Mouse (Mus musculus) retina, adult 2 months (tissue): ENCODE data around the gene Mcat.

Source experiments
- DNase-seq: peaks from one replicate; pipeline ENCODE4 v3.0.0-alpha.2; 2012; ENCODE audit warnings: low read depth, low spot score

Mcat gene

DNA sequence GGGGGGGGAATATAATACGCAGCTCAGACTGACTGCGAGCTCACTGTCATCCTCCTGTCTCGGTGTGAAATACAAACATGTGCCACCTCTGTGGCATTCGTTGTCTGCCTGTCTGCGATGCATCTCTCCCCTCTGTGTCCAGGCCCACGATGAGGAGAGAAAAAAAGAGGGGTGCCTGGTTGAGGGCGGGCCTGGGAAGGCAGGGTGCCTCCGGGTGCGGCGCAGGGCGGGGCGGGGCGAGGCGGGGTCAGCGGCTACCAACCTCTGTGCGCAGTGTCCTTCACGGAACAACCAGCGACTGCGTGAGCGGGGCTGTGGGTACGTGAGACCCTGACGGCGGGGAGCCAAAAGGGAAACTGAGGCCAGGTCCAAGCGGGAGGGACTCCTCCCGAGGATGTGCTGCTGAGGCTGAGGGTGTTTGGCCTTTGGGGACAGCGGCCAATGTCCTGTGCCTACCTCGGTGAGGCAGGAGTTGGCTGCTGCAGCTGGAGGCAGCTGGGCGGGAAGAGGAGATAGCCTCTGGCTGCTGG lies at the start of gene Mcat, which contains the start of gene Tspo:
Gene Mcat (minus strand): TSS at position 461 of the 530 bp plus-strand sequence.
Gene Tspo (plus strand): TSS at position 266 of the 530 bp plus-strand sequence.
- DNase-seq, result no peak

GRCm38 (mm10) chr15:83607115-83607802 lies 43.7 kb upstream of the Mcat start:
- DNase-seq, result peak; percentile 40

- DNase-seq, result no peak
These were observed 43.1 kb upstream of the Mcat start for GRCm38 (mm10) chr15:83606700-83607099.

DNA sequence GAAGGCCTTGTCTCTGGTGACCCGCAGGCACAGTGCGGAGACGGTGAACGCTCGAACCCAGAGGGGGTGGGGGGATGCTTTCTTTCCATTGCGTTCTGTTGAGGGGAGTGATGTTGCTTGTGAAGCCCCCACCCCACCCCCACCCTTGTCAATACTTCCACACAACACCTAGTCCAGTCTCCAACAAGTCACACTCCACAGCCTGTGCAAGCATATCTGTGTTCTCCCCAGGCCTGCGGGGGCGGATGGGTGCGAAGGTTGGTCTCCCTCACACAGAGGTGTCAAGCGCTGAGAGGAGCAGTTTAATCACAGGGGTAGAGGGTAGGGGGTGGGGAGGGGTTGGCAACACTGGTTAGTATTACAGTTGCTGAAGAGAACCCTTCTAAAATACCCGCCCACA lies 42.6 kb upstream of the Mcat start:
- no peak for DNase-seq

DNA sequence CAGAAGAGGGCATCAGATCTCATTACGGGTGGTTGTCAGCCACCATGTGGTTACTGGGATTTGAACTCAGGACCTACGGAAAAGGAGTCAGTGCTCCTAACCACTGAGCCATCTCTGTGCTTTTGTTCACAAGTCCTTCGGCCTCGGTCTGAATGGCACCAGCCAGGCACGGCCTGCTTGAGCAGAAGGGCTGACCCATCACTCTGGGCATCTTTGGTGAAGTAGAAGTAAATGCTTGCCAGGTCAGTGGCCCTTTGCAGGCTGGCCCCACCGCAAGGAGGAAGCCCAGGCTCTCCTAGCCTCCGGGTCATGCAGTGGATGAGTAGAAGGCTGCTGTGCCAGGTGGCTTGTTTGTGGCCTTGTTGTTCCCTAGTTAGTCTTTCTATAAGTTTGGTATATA lies 39.8 kb upstream of the Mcat start:
- DNase-seq, result no peak

DNA sequence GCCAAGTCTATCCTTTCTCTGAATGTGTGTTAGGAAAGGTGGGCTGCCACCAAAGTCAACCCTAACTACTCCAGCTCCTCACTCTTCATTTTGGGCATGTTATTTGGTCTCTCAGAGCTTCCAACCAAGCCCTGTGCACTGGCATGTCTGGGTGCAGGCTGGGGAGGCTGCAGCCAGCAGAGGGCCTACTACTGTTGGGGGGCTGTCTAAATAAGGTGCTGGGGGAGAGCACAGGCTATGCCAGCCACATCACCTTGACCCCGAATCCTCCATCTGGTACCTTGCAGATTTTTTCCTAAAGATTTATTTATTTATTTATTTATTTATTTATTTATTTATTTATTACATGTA lies 39.4 kb upstream of the Mcat start:
- no peak for DNase-seq

DNA sequence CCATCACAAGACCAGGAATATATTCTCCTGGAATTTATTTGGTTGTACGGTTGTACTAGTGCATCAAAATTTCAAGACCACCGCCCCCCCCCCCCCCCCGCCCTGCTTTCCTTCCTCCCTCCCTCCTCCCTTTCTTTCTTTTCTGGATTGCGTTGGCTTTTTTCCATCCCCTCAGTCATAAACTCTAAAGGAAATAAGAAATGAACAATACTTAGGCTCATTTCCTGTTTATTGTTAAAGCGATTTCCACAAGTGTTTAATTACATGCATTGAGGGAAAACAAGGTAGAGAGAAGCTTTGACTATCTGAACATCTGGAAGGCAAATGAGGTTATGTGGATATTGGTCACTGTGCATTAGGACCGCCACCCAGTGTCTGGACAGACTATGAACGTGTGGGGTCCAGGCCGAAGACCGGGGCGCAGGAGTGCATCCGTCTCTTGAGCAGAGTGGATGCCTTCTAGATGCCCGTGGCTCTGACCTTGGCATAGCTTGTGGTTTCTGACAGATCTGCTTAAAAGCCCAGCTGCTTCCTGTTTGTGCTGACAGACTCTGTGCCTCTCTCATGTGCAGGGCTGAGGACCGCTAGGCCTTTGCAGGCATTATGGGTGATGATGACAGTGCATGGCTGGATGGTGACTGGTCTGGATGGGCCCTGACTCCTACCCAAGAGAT lies 38.9 kb upstream of the Mcat start:
- DNase-seq, result no peak

DNA sequence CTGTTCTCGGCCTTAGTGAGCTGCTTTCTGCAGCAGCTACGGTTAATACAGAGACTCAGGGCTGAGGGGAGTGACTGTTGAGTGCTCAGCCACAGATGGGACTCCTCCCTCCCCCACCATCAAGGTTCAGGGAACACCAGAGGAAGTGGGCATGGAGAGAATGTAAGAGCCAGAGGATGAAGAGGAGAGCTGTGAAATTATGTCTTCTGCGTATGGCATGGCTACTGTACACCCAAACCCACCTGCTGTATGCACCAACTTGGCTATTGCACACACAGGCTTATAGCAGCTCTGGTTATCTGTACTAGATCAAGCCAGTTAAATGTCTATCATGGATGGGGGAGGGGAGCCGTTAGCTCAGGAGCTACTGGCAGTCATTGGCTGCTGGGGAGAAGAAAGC lies 37.6 kb upstream of the Mcat start:
- no peak for DNase-seq

DNA sequence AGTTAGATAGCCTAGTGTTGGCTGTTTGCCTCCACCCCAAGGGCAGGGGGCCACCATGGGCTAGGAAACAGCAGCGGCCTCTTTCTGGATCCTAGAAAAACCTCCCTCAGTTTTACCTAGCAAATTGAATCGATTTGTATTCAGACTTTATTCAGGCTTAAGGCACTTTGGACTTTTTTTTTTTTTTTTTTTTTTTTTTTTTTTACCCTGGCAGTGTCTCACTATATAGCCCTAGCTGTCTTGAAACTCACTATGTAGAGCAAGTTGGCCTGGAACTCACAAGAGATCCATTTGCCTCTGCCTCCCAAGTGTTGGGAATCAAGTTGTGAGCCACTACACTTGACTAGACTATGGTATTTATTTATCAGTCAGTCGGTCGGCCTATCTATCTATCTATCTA lies 33.2 kb upstream of the Mcat start:
- DNase-seq, result no peak

GRCm38 (mm10) chr15:83595364-83595711 lies 31.8 kb upstream of the Mcat start:
- DNase-seq, result no peak

- DNase-seq, result peak; percentile 92
These were observed 31.2 kb upstream of the Mcat start, which contains the start of gene Ttll12 for GRCm38 (mm10) chr15:83594513-83595363. Ttll12 (minus strand) TSS chr15:83595157.

DNA sequence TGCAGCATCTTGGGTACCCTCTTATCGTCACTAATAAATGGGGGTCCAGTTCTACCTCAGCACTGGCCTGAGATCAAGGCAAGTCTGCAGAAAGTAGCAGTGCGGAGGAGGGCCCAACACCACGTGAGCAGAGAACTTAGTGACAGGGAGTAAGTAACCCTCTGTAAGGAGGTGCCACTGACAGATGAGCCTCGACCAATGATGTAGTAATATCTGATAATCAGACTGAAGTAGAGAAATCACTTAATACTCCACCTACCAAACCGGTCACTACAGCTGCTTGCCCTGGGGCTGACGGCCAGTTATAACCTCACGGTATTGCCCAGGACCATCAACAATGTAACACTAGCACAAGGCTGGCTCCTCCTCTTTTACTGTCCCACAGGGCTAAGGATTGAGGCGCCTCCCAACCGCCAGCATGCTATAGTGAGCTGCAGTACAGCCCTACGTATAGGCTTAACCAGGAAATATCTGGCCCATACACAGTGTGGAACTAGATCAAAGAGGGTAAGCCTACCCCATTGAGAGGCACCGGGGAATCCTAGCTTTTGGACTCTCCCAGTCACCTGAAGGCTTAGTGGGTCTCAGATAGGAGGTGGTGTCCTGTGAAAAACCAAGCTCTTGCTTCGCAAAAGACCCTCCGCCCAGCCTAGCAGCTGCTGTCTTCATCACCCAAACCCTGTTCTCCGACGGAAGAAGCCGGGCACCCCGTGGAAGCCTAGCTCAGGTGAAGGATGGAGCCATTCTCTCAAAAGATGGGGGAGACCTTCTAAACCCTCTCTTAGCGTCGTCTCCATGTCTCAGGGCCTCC lies 30.3 kb upstream of the Mcat start:
- no peak for DNase-seq

DNA sequence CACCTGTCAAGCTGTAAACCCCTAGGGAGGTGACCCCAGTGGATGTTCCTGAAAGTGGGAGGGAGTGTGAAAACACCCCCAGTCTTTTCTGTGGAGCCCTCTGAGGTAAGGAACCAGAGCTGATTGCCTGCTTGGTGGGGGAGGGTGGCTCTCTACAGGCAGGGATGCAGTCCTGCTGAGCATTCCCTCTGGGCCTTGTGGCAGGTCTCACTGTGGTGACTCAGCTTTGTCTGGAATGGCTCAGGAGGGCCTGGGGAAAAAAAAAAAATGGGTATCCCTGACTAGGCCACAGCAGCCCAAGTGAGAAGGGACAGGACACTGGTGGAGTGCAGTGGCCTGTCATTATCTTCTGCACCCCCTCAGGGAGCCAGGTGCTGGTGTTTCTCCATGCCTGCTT lies 29.6 kb upstream of the Mcat start:
- no peak for DNase-seq

DNA sequence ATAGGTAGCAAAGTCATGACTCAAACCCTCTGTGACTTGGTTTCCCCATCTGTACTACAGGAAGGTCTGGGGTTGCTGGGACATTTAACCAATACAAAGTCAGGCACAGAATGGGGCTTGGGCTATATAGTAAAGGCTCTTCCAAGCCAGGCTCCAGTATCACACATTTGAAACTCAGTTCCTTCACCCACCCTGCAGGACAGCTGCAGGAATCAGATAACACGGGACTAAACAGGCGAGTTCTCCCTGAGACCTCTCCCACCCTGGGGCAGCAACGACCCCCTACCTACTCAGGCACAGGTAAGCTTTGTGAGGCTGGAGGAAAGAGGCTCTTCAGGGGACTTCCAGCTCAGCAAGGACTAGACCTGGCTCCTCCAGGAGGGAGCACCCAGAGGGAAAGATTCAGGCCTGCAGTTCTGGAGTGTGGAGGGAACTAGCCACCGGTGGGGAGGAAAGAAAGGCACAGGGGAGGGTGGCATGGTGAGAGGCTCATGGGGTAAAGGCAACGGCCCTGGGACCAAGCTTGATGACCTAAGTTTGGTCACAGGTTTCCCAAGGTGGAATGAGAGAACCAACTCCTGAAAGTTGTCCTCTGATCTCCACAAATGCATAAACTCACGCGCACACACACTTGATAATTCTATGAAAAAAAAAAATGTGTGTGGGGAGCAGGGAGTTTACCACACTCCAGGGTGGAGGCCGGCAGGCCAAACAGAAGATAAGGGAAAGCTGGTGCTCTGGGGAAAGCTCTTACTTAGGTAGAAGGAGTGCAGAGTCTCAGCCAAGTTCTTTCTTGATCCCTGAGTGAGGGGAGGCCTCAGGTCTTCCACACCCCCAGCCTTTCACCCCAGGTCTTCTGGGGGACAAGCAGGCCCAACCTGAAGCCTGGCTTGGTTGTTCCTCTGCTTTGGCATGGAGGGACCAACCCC lies 28.9 kb upstream of the Mcat start:
- no peak for DNase-seq

GRCm38 (mm10) chr15:83591758-83592157 lies 28.2 kb upstream of the Mcat start:
- DNase-seq, result no peak

- no peak for DNase-seq
These were observed 27.3 kb upstream of the Mcat start for GRCm38 (mm10) chr15:83590841-83591240.

DNA sequence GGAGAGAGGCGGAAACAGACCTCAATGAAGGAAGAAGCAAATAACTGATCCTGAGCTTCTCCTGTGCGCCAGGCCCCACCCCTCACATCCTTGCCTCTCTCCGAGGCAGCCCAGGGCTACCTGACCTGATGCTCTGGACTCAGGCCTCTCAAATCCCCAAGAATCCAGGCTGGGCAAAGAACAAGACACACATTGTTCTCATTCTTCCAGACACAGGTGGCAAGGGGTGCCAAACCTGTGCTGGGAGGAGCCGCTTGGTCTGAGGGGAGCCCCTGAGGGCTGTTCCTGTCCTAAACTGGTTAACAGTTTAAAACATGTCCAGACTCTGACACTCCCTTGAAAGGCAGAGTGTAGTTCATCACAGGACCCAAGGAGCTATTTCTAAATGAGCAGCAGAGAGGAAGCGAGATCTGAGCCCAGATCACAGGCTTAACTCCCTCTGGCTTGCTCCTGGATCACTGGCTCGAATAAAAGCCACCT lies 21.2 kb upstream of the Mcat start:
- no peak for DNase-seq

GRCm38 (mm10) chr15:83583419-83584156 lies 20.0 kb upstream of the Mcat start:
- DNase-seq, result no peak

DNA sequence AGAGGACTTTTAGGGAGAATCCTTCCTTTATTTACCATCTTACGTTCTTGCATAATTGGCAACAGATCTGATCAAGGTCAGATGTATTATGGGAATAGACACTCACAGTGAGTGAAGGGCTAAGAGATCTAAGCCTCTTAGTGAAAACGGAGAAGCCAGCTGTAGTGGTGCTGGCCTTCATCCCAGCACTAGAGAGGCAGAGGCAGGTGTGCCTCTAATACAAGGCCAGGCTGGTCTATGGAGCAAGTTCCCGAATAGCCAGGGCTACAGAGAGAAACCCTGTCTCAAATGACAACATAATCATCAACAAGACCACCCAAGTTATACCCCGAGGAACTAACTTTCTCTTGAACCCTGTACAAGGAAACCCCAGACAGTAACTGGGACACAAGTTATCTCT lies 19.3 kb upstream of the Mcat start:
- peak; percentile 25 for DNase-seq
